Mouse (Mus musculus): ENCODE data around the gene Prkd2. TPM values are rescaled to one million over a fixed set of nuclear protein-coding genes. Genes with fewer than 3 reads are reported as not detected.

Prkd2 gene
- total and polyA plus RNA-seq, 3 experiments, result 9.8 to 39.0 (median 18.0) TPM

DNA sequence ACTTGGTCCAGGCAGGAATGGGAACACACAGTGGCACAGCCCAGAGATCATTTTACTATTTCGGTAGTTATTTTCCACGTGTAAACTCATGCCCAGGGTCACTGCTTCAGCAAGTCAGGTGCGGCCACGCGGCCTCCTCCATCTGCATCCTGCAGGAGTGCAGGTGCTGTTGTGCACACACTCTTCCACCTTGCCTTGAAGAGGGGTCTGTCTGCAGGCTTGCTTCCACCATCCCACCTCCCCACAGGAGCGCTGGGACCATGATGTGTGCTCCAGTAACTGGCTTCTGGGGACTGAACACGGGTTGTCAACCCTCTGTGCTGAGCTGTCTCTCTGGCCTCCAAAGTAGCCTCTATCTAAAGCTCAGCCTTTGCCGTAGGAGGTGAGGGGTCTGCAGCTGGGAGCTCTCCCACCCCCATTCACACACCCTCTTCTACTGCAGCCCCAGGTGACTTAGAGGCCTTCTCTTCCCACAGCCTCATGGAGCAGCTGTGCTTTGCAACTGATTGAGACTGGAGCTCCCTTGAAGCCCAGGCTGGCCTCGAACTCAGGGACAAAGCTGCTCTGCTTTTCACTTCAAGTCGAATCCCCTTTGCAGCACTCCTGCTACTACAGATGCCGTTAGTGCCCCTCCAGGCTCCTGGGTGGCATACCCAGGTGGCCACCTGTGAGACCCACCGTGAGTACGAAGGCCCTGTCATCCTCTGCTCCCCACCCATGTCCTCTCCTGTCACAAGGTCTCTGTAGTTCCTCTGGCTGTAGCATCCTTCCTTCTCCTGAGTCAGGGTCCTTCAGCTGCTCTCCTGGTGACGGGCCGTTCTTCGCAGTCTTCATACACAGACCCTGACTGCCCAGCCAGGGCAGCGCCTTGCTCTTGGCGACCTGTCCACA, 72.0 kb downstream of the Prkd2 start:
- 0 out of 2 replicates have a peak, but pooled peaks have one; percentile 6 for TF ChIP-seq NELFE (IDR thresholded peaks at IDR 0.05; ENCODE audit: low read depth, low read length)
- peak; percentile 91 for TF ChIP-seq POLR2AphosphoS2 (IDR thresholded peaks at IDR 0.05; ENCODE audit: low read depth, low read length)
- TF ChIP-seq UBTF (IDR thresholded peaks at IDR 0.05; ENCODE audit: low read depth, low read length), result no peak
- TF ChIP-seq NRF1 (IDR thresholded peaks at IDR 0.05; ENCODE audit: low read depth, low read length), result no peak
- DNase-seq (ENCODE audit: extremely low read depth), result no peak
- peaks cover 51 to 90% of the 10 kb centered on the region in 2 experiments for H3K36me3 ChIP-seq (replicated peaks in 1 of 2; ENCODE audit: control insufficient read depth in 1 of 2, insufficient read depth in 1 of 2, low read length in 1 of 2)
- H3K9me3 ChIP-seq (replicated peaks; ENCODE audit: low read length), result no peaks in the 10 kb centered on the region
- H3K79me2 ChIP-seq (replicated peaks; ENCODE audit: control insufficient read depth, extremely low read depth, insufficient read depth, poor library complexity, severe bottlenecking), result 0 out of 2 replicates have a peak, but pooled peaks cover 4% of the 10 kb centered on the region
- H3K4me1 ChIP-seq (ENCODE audit: control insufficient read depth in 1 of 2, insufficient read depth in 2 of 2), result peaks cover 0 to 31% of the 10 kb centered on the region in 2 experiments; a peak in 2 of 4 replicates
- H3K27ac ChIP-seq (ENCODE audit: insufficient read depth, low read depth), result no peak overlapping the region
- H3K9ac ChIP-seq (ENCODE audit: insufficient read depth, low read depth), result no peak overlapping the region
- dilution Hi-C loops (cut with MboI; ENCODE audit: extremely low pct_ligation_motif_present, extremely low pct_unique_long_range_greater_than_20kb, low sequenced_read_pairs) (no loop called here), in situ Hi-C loops (cut with MboI; ENCODE audit: low pct_ligation_motif_present, low pct_unique_long_range_greater_than_20kb, low sequenced_read_pairs) (no loop called here)
- no peaks in the 10 kb centered on the region for H3K27me3 ChIP-seq (replicated peaks)
- H3K4me3 ChIP-seq (replicated peaks in 1 of 3; ENCODE audit: low read depth in 2 of 3, low read length in 2 of 3, poor library complexity in 1 of 3), result no peak overlapping the region
- no peak overlapping the region for H3K4me2 ChIP-seq (ENCODE audit: insufficient read depth, low read depth, poor library complexity, severe bottlenecking)

DNA sequence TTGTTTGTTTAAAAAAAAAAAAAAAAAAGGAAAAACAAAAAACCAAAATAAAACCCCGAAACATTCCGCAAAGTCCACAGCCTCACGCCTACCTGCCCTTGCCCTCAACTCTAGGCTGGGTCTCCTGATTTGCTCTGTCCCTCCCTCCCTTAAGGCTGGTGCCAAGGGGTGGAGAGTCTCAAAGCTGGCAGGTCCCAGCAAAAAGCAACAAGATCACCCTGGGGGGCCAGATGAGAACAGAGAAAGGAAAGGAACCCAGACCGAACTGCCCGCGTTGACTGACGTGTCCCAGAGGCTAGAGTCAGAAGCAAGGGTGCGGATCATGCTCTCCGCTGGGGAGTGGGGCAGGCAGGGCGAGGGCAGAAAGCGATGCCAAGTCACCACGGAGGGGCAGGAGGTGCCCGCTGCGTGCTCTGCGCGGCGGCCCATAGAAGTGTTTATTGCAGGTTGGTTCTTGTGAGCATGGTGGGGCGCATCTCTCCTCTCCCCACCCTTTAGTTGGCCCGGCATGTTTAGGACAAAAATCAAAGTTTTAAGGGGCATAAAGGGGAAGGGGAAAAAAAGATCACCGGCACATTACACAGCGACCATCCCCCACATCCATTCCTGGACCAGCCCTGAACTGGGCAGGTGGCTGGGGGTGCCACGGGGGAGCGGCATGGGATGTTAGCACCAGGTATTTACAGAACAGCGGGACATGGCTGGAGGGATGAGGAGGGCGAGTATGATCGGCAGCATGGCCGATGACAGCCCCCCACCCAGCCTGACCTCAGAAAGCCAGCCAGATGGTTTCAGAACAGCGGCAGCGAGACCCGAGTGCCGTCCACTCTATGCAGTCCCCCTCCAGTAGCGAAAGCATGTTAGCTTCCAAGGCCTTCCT, 73.0 kb downstream of the Prkd2 start:
- Histone ChIP-seq H3K27me3 (replicated peaks) (no peaks in the 10 kb centered on the region), H3K79me2 (replicated peaks; ENCODE audit: control insufficient read depth, extremely low read depth, insufficient read depth, poor library complexity, severe bottlenecking) (peaks cover 12% of the 10 kb centered on the region), H3K4me2 (ENCODE audit: insufficient read depth, low read depth, poor library complexity, severe bottlenecking) (no peak overlapping the region), H3K4me3 (replicated peaks in 1 of 3; ENCODE audit: low read depth in 2 of 3, low read length in 2 of 3, poor library complexity in 1 of 3) (no peak overlapping the region), H3K9ac (ENCODE audit: insufficient read depth, low read depth) (no peak overlapping the region), H3K36me3 (replicated peaks in 1 of 2; ENCODE audit: control insufficient read depth in 1 of 2, insufficient read depth in 1 of 2, low read length in 1 of 2) (peaks cover 55 to 91% of the 10 kb centered on the region in 2 experiments), H3K4me1 (ENCODE audit: control insufficient read depth in 1 of 2, insufficient read depth in 2 of 2) (peaks cover 0 to 29% of the 10 kb centered on the region in 2 experiments; a peak in 2 of 4 replicates), H3K27ac (ENCODE audit: insufficient read depth, low read depth) (no peak overlapping the region), H3K9me3 (replicated peaks; ENCODE audit: low read length) (no peaks in the 10 kb centered on the region)
- no peak for DNase-seq (ENCODE audit: extremely low read depth)
- in situ Hi-C loops (cut with MboI; ENCODE audit: low pct_ligation_motif_present, low pct_unique_long_range_greater_than_20kb, low sequenced_read_pairs) (no loop called here), dilution Hi-C loops (cut with MboI; ENCODE audit: extremely low pct_ligation_motif_present, extremely low pct_unique_long_range_greater_than_20kb, low sequenced_read_pairs) (no loop called here)
- TF ChIP-seq MYC (IDR thresholded peaks at IDR 0.05; ENCODE audit: low read depth, low read length), result no peak
- no peak for TF ChIP-seq USF2 (conservative IDR thresholded peaks at IDR 0.05; ENCODE audit: low read depth, low read length)
- no peak for TF ChIP-seq MAZ (IDR thresholded peaks at IDR 0.05; ENCODE audit: low read depth, low read length)
- no peak for TF ChIP-seq TCF12 (IDR thresholded peaks at IDR 0.05; ENCODE audit: low read depth, low read length)
- no peak for TF ChIP-seq ZMIZ1 (IDR thresholded peaks at IDR 0.05; ENCODE audit: low read depth, low read length)
- TF ChIP-seq TBP (conservative IDR thresholded peaks at IDR 0.05; ENCODE audit: low read depth, low read length), result no peak
- TF ChIP-seq NELFE (IDR thresholded peaks at IDR 0.05; ENCODE audit: low read depth, low read length), result no peak
- TF ChIP-seq JUN (IDR thresholded peaks at IDR 0.05; ENCODE audit: insufficient read depth, low read depth, low read length), result no peak
- TF ChIP-seq SIN3A (IDR thresholded peaks at IDR 0.05; ENCODE audit: low read length), result no peak
- TF ChIP-seq ELF1 (IDR thresholded peaks at IDR 0.05; ENCODE audit: low read depth, low read length), result no peak
- TF ChIP-seq HCFC1 (IDR thresholded peaks at IDR 0.05; ENCODE audit: low read depth, low read length), result no peak
- no peak for TF ChIP-seq BHLHE40 (IDR thresholded peaks at IDR 0.05; ENCODE audit: low read depth, low read length)
- TF ChIP-seq ZKSCAN1 (IDR thresholded peaks at IDR 0.05; ENCODE audit: borderline replicate concordance, low read depth, low read length), result no peak
